ENCODE assay signal across 34 mouse cellular contexts in genomic region chr4:138948257-138948656, GRCm38 (mm10). TPM values are rescaled to one million over a fixed set of nuclear protein-coding genes. Genes with fewer than 3 reads are reported as not detected.
DNase-seq lines count a peak whose midpoint lies in the region; ATAC-seq and TF ChIP-seq lines count a peak whose summit lies in the region.
"Had no signal": no experiment of that assay in that cellular context is flagged by ENCODE, and none has a peak within 500 bp of the region (broad histone marks: within the 10 kb centered on the region; RNA-seq: fewer than 3 reads in every experiment).

No protein-coding gene starts in this region.

- TF ChIP-seq EP300 in stomach, postnatal 0 days (optimal IDR thresholded peaks at IDR 0.05), result no peak

- H3K27ac ChIP-seq in kidney, postnatal 0 days, result no peak overlapping the region
- no peak overlapping the region for H3K27ac ChIP-seq in midbrain, postnatal 0 days (ENCODE audit: low read depth, low read length)
- H3K27ac ChIP-seq in midbrain, embryonic 16.5 days (ENCODE audit: low read length), result no peak overlapping the region
- no peak overlapping the region for H3K27ac ChIP-seq in ES-E14 (ENCODE audit: insufficient read depth, low read depth, low read length, poor library complexity, severe bottlenecking)
- H3K27ac ChIP-seq in stomach, postnatal 0 days (replicated peaks), result no peak overlapping the region
- no peak overlapping the region for H3K27ac ChIP-seq in kidney, embryonic 16.5 days (ENCODE audit: low read length)
- H3K27ac ChIP-seq in forebrain, embryonic 11.5 days (ENCODE audit: low read depth, low read length), result no peak overlapping the region
- H3K27ac ChIP-seq: embryonic facial prominence, embryonic 10.5 days; embryonic facial prominence, embryonic 13.5 days; forebrain, embryonic 13.5 days; heart, adult 2 months; hindbrain, embryonic 10.5 days; hindbrain, embryonic 13.5 days; intestine, embryonic 15.5 days had no signal

- in situ Hi-C loops in ES-E14 (cut with MboI; ENCODE audit: low sequenced_read_pairs in 2 of 2, unreplicated experiment in 2 of 2), result no loop called here

- no peak overlapping the region for H3K4me2 ChIP-seq in kidney, postnatal 0 days (ENCODE audit: low read length)
- no peak overlapping the region for H3K4me2 ChIP-seq in midbrain, postnatal 0 days (ENCODE audit: low read depth, low read length, poor library complexity, severe bottlenecking)
- no peak overlapping the region for H3K4me2 ChIP-seq in midbrain, embryonic 16.5 days (ENCODE audit: low read length)
- H3K4me2 ChIP-seq in stomach, postnatal 0 days (replicated peaks; ENCODE audit: low read depth), result no peak overlapping the region
- H3K4me2 ChIP-seq in kidney, embryonic 16.5 days (replicated peaks; ENCODE audit: low read depth, low read length), result no peak overlapping the region
- H3K4me2 ChIP-seq in forebrain, embryonic 11.5 days (ENCODE audit: low read depth, low read length, severe bottlenecking), result no peak overlapping the region
- H3K4me2 ChIP-seq: embryonic facial prominence, embryonic 13.5 days; forebrain, embryonic 13.5 days; heart, embryonic 11.5 days; hindbrain, embryonic 13.5 days; intestine, embryonic 15.5 days had no signal

- H3K27me3 ChIP-seq in kidney, postnatal 0 days (ENCODE audit: insufficient read depth, low read length), result no peaks in the 10 kb centered on the region
- no peaks in the 10 kb centered on the region for H3K27me3 ChIP-seq in midbrain, postnatal 0 days (ENCODE audit: insufficient read depth, low read length)
- no peaks in the 10 kb centered on the region; the same call in 1 of the 2 replicates for H3K27me3 ChIP-seq in midbrain, embryonic 16.5 days (ENCODE audit: control insufficient read depth, insufficient read depth, low read depth, low read length)
- H3K27me3 ChIP-seq in stomach, postnatal 0 days (ENCODE audit: control insufficient read depth, insufficient read depth, low read length), result no peaks in the 10 kb centered on the region
- H3K27me3 ChIP-seq in kidney, embryonic 16.5 days (ENCODE audit: insufficient read depth, low read length), result no peaks in the 10 kb centered on the region
- no peaks in the 10 kb centered on the region for H3K27me3 ChIP-seq in forebrain, embryonic 11.5 days (ENCODE audit: control insufficient read depth, insufficient read depth, low read length)
- H3K27me3 ChIP-seq: embryonic facial prominence, embryonic 13.5 days; forebrain, embryonic 13.5 days; intestine, embryonic 15.5 days had no signal

- no peaks in the 10 kb centered on the region for H3K36me3 ChIP-seq in kidney, postnatal 0 days (ENCODE audit: insufficient read depth, low read length)
- H3K36me3 ChIP-seq in midbrain, postnatal 0 days (ENCODE audit: insufficient read depth, low read length), result no peaks in the 10 kb centered on the region
- H3K36me3 ChIP-seq in midbrain, embryonic 16.5 days (ENCODE audit: control insufficient read depth, insufficient read depth, low read length), result no peaks in the 10 kb centered on the region
- no peaks in the 10 kb centered on the region for H3K36me3 ChIP-seq in ES-E14 (ENCODE audit: control insufficient read depth, insufficient read depth, low read length, poor library complexity, severe bottlenecking)
- H3K36me3 ChIP-seq in stomach, postnatal 0 days (ENCODE audit: control insufficient read depth, insufficient read depth, low read length), result no peaks in the 10 kb centered on the region
- H3K36me3 ChIP-seq in kidney, embryonic 16.5 days (ENCODE audit: insufficient read depth, low read length), result no peaks in the 10 kb centered on the region
- no peaks in the 10 kb centered on the region for H3K36me3 ChIP-seq in forebrain, embryonic 11.5 days (ENCODE audit: control insufficient read depth, insufficient read depth, low read length)
- H3K36me3 ChIP-seq: embryonic facial prominence, embryonic 10.5 days; embryonic facial prominence, embryonic 13.5 days; hindbrain, embryonic 10.5 days; hindbrain, embryonic 13.5 days; intestine, embryonic 15.5 days had no signal

- peak; percentile 21; the same call in 1 of the 2 replicates for TF ChIP-seq CTCF in kidney, postnatal 0 days (IDR thresholded peaks at IDR 0.05; ENCODE audit: low read depth)
- peak; percentile 17; the same call in 1 of the 2 replicates for TF ChIP-seq CTCF in midbrain, postnatal 0 days (IDR thresholded peaks at IDR 0.05)
- TF ChIP-seq CTCF in stomach, postnatal 0 days (IDR thresholded peaks at IDR 0.05; ENCODE audit: low read depth), result peak; percentile 29; the same call in 1 of the 2 replicates

- no peak overlapping the region for H3K4me3 ChIP-seq in kidney, postnatal 0 days (replicated peaks; ENCODE audit: low read depth, low read length)
- no peak overlapping the region for H3K4me3 ChIP-seq in midbrain, postnatal 0 days (ENCODE audit: low read depth, low read length)
- H3K4me3 ChIP-seq in midbrain, embryonic 16.5 days (ENCODE audit: low read depth, low read length), result no peak overlapping the region
- no peak overlapping the region for H3K4me3 ChIP-seq in ES-E14 (ENCODE audit: insufficient read depth in 1 of 2, low read depth in 1 of 2, low read length in 2 of 2, poor library complexity in 1 of 2, severe bottlenecking in 1 of 2)
- H3K4me3 ChIP-seq in stomach, postnatal 0 days (ENCODE audit: low read depth, low read length), result no peak overlapping the region
- H3K4me3 ChIP-seq in kidney, embryonic 16.5 days (ENCODE audit: low read length), result no peak overlapping the region
- no peak overlapping the region for H3K4me3 ChIP-seq in forebrain, embryonic 11.5 days (ENCODE audit: low read depth, low read length)
- H3K4me3 ChIP-seq: embryonic facial prominence, embryonic 10.5 days; embryonic facial prominence, embryonic 13.5 days; erythroblast, embryonic 14.5 days; forebrain, embryonic 13.5 days; heart, adult 2 months; hindbrain, embryonic 10.5 days; hindbrain, embryonic 13.5 days; intestine, embryonic 15.5 days had no signal

- no peak overlapping the region for H3K9ac ChIP-seq in kidney, postnatal 0 days (ENCODE audit: low read depth, low read length)
- H3K9ac ChIP-seq in midbrain, postnatal 0 days (replicated peaks; ENCODE audit: low read length, poor library complexity, severe bottlenecking), result no peak overlapping the region
- no peak overlapping the region for H3K9ac ChIP-seq in midbrain, embryonic 16.5 days (ENCODE audit: low read depth, low read length)
- no peak overlapping the region for H3K9ac ChIP-seq in ES-E14 (ENCODE audit: insufficient read depth, low read depth, low read length, poor library complexity, severe bottlenecking)
- no peak overlapping the region for H3K9ac ChIP-seq in stomach, postnatal 0 days (ENCODE audit: low read length)
- H3K9ac ChIP-seq in kidney, embryonic 16.5 days (replicated peaks; ENCODE audit: low read length), result no peak overlapping the region
- H3K9ac ChIP-seq in forebrain, embryonic 11.5 days (ENCODE audit: low read length), result no peak overlapping the region
- H3K9ac ChIP-seq: embryonic facial prominence, embryonic 13.5 days; forebrain, embryonic 13.5 days; hindbrain, embryonic 13.5 days; intestine, embryonic 15.5 days had no signal

- no peak for DNase-seq in kidney, postnatal 0 days (ENCODE audit: low spot score)
- DNase-seq in kidney, adult 9 months, result no peak
- no peak for DNase-seq in midbrain, postnatal 0 days (ENCODE audit: low spot score)
- no peak for DNase-seq in ES-E14 (ENCODE audit: low read depth, low spot score)
- DNase-seq in stomach, postnatal 0 days (ENCODE audit: low spot score), result no peak
- no peak for DNase-seq in forebrain, embryonic 11.5 days (ENCODE audit: low spot score)
- DNase-seq: adrenal gland, postnatal 10 days; adrenal gland, postnatal 36 days; B cell, adult 2 months; cerebellum, adult 2 months; cerebellum, adult 9-11 months; cerebellum, postnatal 25 days; gastrocnemius, postnatal 10 days; gastrocnemius, postnatal 36 days; heart, adult 2 months had no signal

- WGBS in kidney, postnatal 0 days, result 86% methylated on average over 2 of the region's 2 CpGs
- 83% methylated on average over 2 of the region's 2 CpGs for WGBS in midbrain, postnatal 0 days
- WGBS in midbrain, embryonic 16.5 days, result 85% methylated on average over 2 of the region's 2 CpGs
- WGBS in stomach, postnatal 0 days, result 75% methylated on average over 2 of the region's 2 CpGs
- 90% methylated on average over 2 of the region's 2 CpGs for WGBS in kidney, embryonic 16.5 days
- WGBS in forebrain, embryonic 11.5 days, result 80% methylated on average over 2 of the region's 2 CpGs

- peaks cover 3% of the 10 kb centered on the region; the same call in 1 of the 2 replicates for H3K4me1 ChIP-seq in kidney, postnatal 0 days (replicated peaks; ENCODE audit: insufficient read depth, low read length)
- H3K4me1 ChIP-seq in midbrain, postnatal 0 days (ENCODE audit: insufficient read depth, low read length), result no peaks in the 10 kb centered on the region
- H3K4me1 ChIP-seq in midbrain, embryonic 16.5 days (ENCODE audit: control insufficient read depth, insufficient read depth, low read length), result no peaks in the 10 kb centered on the region
- peaks cover 0 to 2% of the 10 kb centered on the region in 2 experiments; a peak in 1 of 4 replicates for H3K4me1 ChIP-seq in ES-E14 (ENCODE audit: control insufficient read depth in 2 of 2, insufficient read depth in 2 of 2, low read length in 2 of 2, poor library complexity in 1 of 2)
- H3K4me1 ChIP-seq in stomach, postnatal 0 days (replicated peaks; ENCODE audit: control insufficient read depth, insufficient read depth), result no peaks in the 10 kb centered on the region
- no peaks in the 10 kb centered on the region for H3K4me1 ChIP-seq in kidney, embryonic 16.5 days (ENCODE audit: insufficient read depth, low read length)
- no peaks in the 10 kb centered on the region for H3K4me1 ChIP-seq in forebrain, embryonic 11.5 days (replicated peaks; ENCODE audit: control insufficient read depth, insufficient read depth, low read length)
- H3K4me1 ChIP-seq: hindbrain, embryonic 13.5 days; intestine, embryonic 15.5 days had no signal

- no peak for ATAC-seq in kidney, postnatal 0 days (replicated peaks; ENCODE audit: low FRiP score, low read depth)
- no peak for ATAC-seq in midbrain, postnatal 0 days (ENCODE audit: low FRiP score)
- no peak for ATAC-seq in midbrain, embryonic 16.5 days
- ATAC-seq in stomach, postnatal 0 days (ENCODE audit: low FRiP score, low TSS enrichment), result no peak
- no peak for ATAC-seq in kidney, embryonic 16.5 days (ENCODE audit: low FRiP score, low TSS enrichment)
- ATAC-seq in forebrain, embryonic 11.5 days (replicated peaks; ENCODE audit: low FRiP score), result no peak
- ATAC-seq: forebrain, embryonic 13.5 days; forebrain, embryonic 16.5 days; hindbrain, embryonic 16.5 days; intestine, embryonic 15.5 days had no signal

- H3K9me3 ChIP-seq in kidney, postnatal 0 days (replicated peaks; ENCODE audit: low read length), result no peaks in the 10 kb centered on the region
- no peaks in the 10 kb centered on the region for H3K9me3 ChIP-seq in midbrain, postnatal 0 days (ENCODE audit: low read length)
- H3K9me3 ChIP-seq in midbrain, embryonic 16.5 days (replicated peaks; ENCODE audit: control insufficient read depth, low read length, poor library complexity, severe bottlenecking), result 0 out of 2 replicates have a peak, but pooled peaks cover 2% of the 10 kb centered on the region
- no peaks in the 10 kb centered on the region for H3K9me3 ChIP-seq in ES-E14 (ENCODE audit: control insufficient read depth, insufficient read depth, low read depth, low read length)
- H3K9me3 ChIP-seq in stomach, postnatal 0 days (ENCODE audit: control insufficient read depth, low read length), result no peaks in the 10 kb centered on the region
- H3K9me3 ChIP-seq in kidney, embryonic 16.5 days (ENCODE audit: low read length), result no peaks in the 10 kb centered on the region
- H3K9me3 ChIP-seq in forebrain, embryonic 11.5 days (ENCODE audit: control insufficient read depth, low read length), result no peaks in the 10 kb centered on the region
- H3K9me3 ChIP-seq: embryonic facial prominence, embryonic 10.5 days; forebrain, embryonic 13.5 days; hindbrain, embryonic 10.5 days; hindbrain, embryonic 13.5 days; intestine, embryonic 15.5 days had no signal

RNA-seq across cellular contexts. Expression of gene Rnf186, which starts 18.7 kb away (rescaled TPM):
- polyA plus RNA-seq in kidney, postnatal 0 days (2015; fragmentation: Nextera tagmentation; extraction: Ambion mirVana), result 15.9 and 17.7 TPM in 2 replicates
- not detected in 2 replicates for total RNA-seq in midbrain, postnatal 0 days (2014; rRNA removed)
- polyA plus RNA-seq in midbrain, postnatal 0 days (2015; fragmentation: Nextera tagmentation; extraction: Ambion mirVana), result not detected in 2 replicates
- not detected in 2 replicates for polyA plus RNA-seq in midbrain, embryonic 16.5 days (2015; fragmentation: Nextera tagmentation; extraction: Ambion mirVana)
- total RNA-seq in ES-E14 (2012; rRNA removed), result 0.22 TPM in 1 of 2 replicates, not detected in the other
- 17.6 and 24.8 TPM in 2 replicates for polyA plus RNA-seq in stomach, postnatal 0 days (2015; fragmentation: Nextera tagmentation; extraction: Ambion mirVana)
- 9.8 and 11.0 TPM in 2 replicates for polyA plus RNA-seq in kidney, embryonic 16.5 days (2015; fragmentation: Nextera tagmentation; extraction: Ambion mirVana)
- polyA plus RNA-seq in forebrain, embryonic 11.5 days (2014; fragmentation: Nextera tagmentation; extraction: Ambion mirVana), result not detected in 2 replicates
- total RNA-seq: adrenal gland, adult 18-20 months; adrenal gland, postnatal 10 days; adrenal gland, postnatal 36 days; common myeloid progenitor, adult 5-6 weeks; gastrocnemius, adult 18-20 months; gastrocnemius, postnatal 10 days; gastrocnemius, postnatal 36 days; granulocyte monocyte progenitor cell, adult 5-6 weeks; heart, adult 2 months; heart, postnatal 25 days had no signal
- polyA plus RNA-seq: cerebellum, adult 2 months; embryonic facial prominence, embryonic 10.5 days; embryonic facial prominence, embryonic 13.5 days; erythroblast, embryonic 14.5 days; forebrain, embryonic 16.5 days; heart, embryonic 11.5 days; heart, embryonic 14.5 days; heart, postnatal 0 days; hindbrain, embryonic 10.5 days; hindbrain, embryonic 13.5 days; hindbrain, embryonic 16.5 days had no signal

RNA-seq across cellular contexts. Expression of gene Tmco4, which starts 24.4 kb away (rescaled TPM):
- polyA plus RNA-seq in kidney, postnatal 0 days (2015; fragmentation: Nextera tagmentation; extraction: Ambion mirVana), result 10.2 and 10.8 TPM in 2 replicates
- total RNA-seq in midbrain, postnatal 0 days (2014; rRNA removed), result 1.9 and 2.9 TPM in 2 replicates
- polyA plus RNA-seq in midbrain, postnatal 0 days (2015; fragmentation: Nextera tagmentation; extraction: Ambion mirVana), result 1.1 and 1.3 TPM in 2 replicates
- 0.62 and 0.84 TPM in 2 replicates for polyA plus RNA-seq in midbrain, embryonic 16.5 days (2015; fragmentation: Nextera tagmentation; extraction: Ambion mirVana)
- total RNA-seq in ES-E14 (2012; rRNA removed), result 4.7 and 6.4 TPM in 2 replicates
- 10.3 and 10.8 TPM in 2 replicates for polyA plus RNA-seq in stomach, postnatal 0 days (2015; fragmentation: Nextera tagmentation; extraction: Ambion mirVana)
- polyA plus RNA-seq in kidney, embryonic 16.5 days (2015; fragmentation: Nextera tagmentation; extraction: Ambion mirVana), result 8.8 and 8.9 TPM in 2 replicates
- 0.77 and 0.96 TPM in 2 replicates for polyA plus RNA-seq in forebrain, embryonic 11.5 days (2014; fragmentation: Nextera tagmentation; extraction: Ambion mirVana)

RNA-seq across cellular contexts. Expression of gene Otud3, which starts 34.5 kb away (rescaled TPM):
- polyA plus RNA-seq in kidney, postnatal 0 days (2015; fragmentation: Nextera tagmentation; extraction: Ambion mirVana), result 3.1 and 3.5 TPM in 2 replicates
- total RNA-seq in midbrain, postnatal 0 days (2014; rRNA removed), result 8.5 and 9.0 TPM in 2 replicates
- polyA plus RNA-seq in midbrain, postnatal 0 days (2015; fragmentation: Nextera tagmentation; extraction: Ambion mirVana), result 3.1 and 3.8 TPM in 2 replicates
- 2.3 and 2.4 TPM in 2 replicates for polyA plus RNA-seq in midbrain, embryonic 16.5 days (2015; fragmentation: Nextera tagmentation; extraction: Ambion mirVana)
- total RNA-seq in ES-E14 (2012; rRNA removed), result 12.7 and 13.5 TPM in 2 replicates
- polyA plus RNA-seq in stomach, postnatal 0 days (2015; fragmentation: Nextera tagmentation; extraction: Ambion mirVana), result 2.4 and 2.6 TPM in 2 replicates
- 3.0 and 3.6 TPM in 2 replicates for polyA plus RNA-seq in kidney, embryonic 16.5 days (2015; fragmentation: Nextera tagmentation; extraction: Ambion mirVana)
- 2.8 and 3.5 TPM in 2 replicates for polyA plus RNA-seq in forebrain, embryonic 11.5 days (2014; fragmentation: Nextera tagmentation; extraction: Ambion mirVana)

Comparison
In these comparisons a context has a peak if more than half of its experiments do, and no peak if none do; other contexts are left out.
1. RNA of gene Rnf186, which starts 18.7 kb away (polyA plus RNA-seq): 17.6 to 24.8 TPM in stomach, postnatal 0 days, 15.9 to 17.7 TPM in kidney, postnatal 0 days and 9.8 to 11.0 TPM in kidney, embryonic 16.5 days; not detected in midbrain, postnatal 0 days, not detected in midbrain, embryonic 16.5 days and not detected in forebrain, embryonic 11.5 days; every median in the first group is over 10 times any median in the second.
2. Peak in every context shown above with its lines, with median percentiles within 50 percentile points of each other: CTCF ChIP-seq.